Mouse (Mus musculus) myocyte (in vitro differentiated cells): ENCODE measurements at regions not wholly inside any gene's neighbourhood (a gene's known extent, or its start where the extent isn't known, plus 50 kb on each side); places are given as distances from the start of the nearest gene placed in this dataset.

Experiments used
- H3K27me3 ChIP-seq: one replicate; pipeline ENCODE4 v1.6.1; 2011; ENCODE audit not compliant: control insufficient read depth, insufficient read depth, insufficient read length
- H3K36me3 ChIP-seq: one replicate; pipeline ENCODE4 v1.6.1; 2011; ENCODE audit not compliant: control insufficient read depth, insufficient read depth
- H3K4me2 ChIP-seq: one replicate; pipeline ENCODE4 v1.6.1; 2011; ENCODE audit warnings: low read depth, control low read depth
- H3K4me3 ChIP-seq: one replicate; pipeline ENCODE4 v1.5.1; 2011; ENCODE audit warnings: mild to moderate bottlenecking, control low read depth, moderate library complexity
- H3K79me2 ChIP-seq: one replicate; pipeline ENCODE4 v1.6.1; 2011; ENCODE audit not compliant: control insufficient read depth, insufficient read depth
- H3ac ChIP-seq: one replicate; pipeline ENCODE4 v1.6.1; 2011; ENCODE audit not compliant: control insufficient read depth, insufficient read length
- CEBPB ChIP-seq: IDR thresholded peaks from 2 replicates; pipeline ENCODE4 v1.6.1; 2011; ENCODE audit warnings: mild to moderate bottlenecking, moderate library complexity; ENCODE audit not compliant: poor library complexity, insufficient read depth, severe bottlenecking
- E2F4 ChIP-seq: IDR thresholded peaks from one replicate; pipeline ENCODE4 v1.6.1; 2011; ENCODE audit warnings: mild to moderate bottlenecking, control low read depth, moderate library complexity; ENCODE audit not compliant: insufficient read depth
- MAX ChIP-seq: IDR thresholded peaks from one replicate; pipeline ENCODE4 v1.6.1; 2011; ENCODE audit warnings: low read depth, mild to moderate bottlenecking, control low read depth
- MYOD1 ChIP-seq, 3 experiments: IDR thresholded peaks; one replicate each; pipeline ENCODE4 v1.6.1; 2011; ENCODE audit warnings: control low read depth in 2 of 3, low read depth in 2 of 3, mild to moderate bottlenecking in 2 of 3, moderate library complexity in 1 of 3; ENCODE audit not compliant: insufficient read length in 2 of 3, control insufficient read depth in 1 of 3
- MYOG ChIP-seq, 3 experiments: IDR thresholded peaks; one replicate each; pipeline ENCODE4 v1.6.1; 2011; ENCODE audit warnings: control low read depth in 2 of 3, low read depth in 2 of 3, mild to moderate bottlenecking in 2 of 3; ENCODE audit not compliant: insufficient read length in 2 of 3, control insufficient read depth in 1 of 3, insufficient read depth in 1 of 3
- POLR2A ChIP-seq: IDR thresholded peaks from one replicate; pipeline ENCODE4 v1.6.1; 2011; ENCODE audit warnings: low read depth, mild to moderate bottlenecking, control low read depth, moderate library complexity; ENCODE audit not compliant: insufficient read length
- POLR2AphosphoS2 ChIP-seq: IDR thresholded peaks from one replicate; pipeline ENCODE4 v1.6.1; 2011; ENCODE audit warnings: low read depth, control low read depth; ENCODE audit not compliant: insufficient read length
- REST ChIP-seq: IDR thresholded peaks from one replicate; pipeline ENCODE4 v1.6.1; 2011; ENCODE audit warnings: mild to moderate bottlenecking, control low read depth, moderate library complexity; ENCODE audit not compliant: insufficient read depth, insufficient read length
- SRF ChIP-seq: IDR thresholded peaks from one replicate; pipeline ENCODE4 v1.6.1; 2011; ENCODE audit warnings: low read depth; ENCODE audit not compliant: control insufficient read depth, insufficient read length
- TCF12 ChIP-seq: IDR thresholded peaks from one replicate; pipeline ENCODE4 v1.6.1; 2011; ENCODE audit warnings: mild to moderate bottlenecking, control low read depth; ENCODE audit not compliant: poor library complexity, insufficient read depth, severe bottlenecking
- TCF3 ChIP-seq: IDR thresholded peaks from one replicate; pipeline ENCODE4 v1.6.1; 2011; ENCODE audit warnings: low read depth, control low read depth; ENCODE audit not compliant: insufficient read length
- USF1 ChIP-seq: IDR thresholded peaks from one replicate; pipeline ENCODE4 v1.6.1; 2011; ENCODE audit warnings: low read depth, mild to moderate bottlenecking, control low read depth, moderate library complexity

GRCm38 (mm10) chr4:93793104-93793503, 457.8 kb upstream of the Tusc1 start:
- Histone ChIP-seq H3K27me3 (no peaks in the 10 kb centered on the region), H3K4me2 (no peak overlapping the region), H3ac (no peak overlapping the region), H3K79me2 (no peaks in the 10 kb centered on the region), H3K4me3 (no peak overlapping the region), H3K36me3 (no peaks in the 10 kb centered on the region)
- TF ChIP-seq POLR2A (no peak), REST (no peak), MAX (no peak), E2F4 (no peak), MYOD1 (IDR thresholded peaks at IDR 0.05; ENCODE audit: control insufficient read depth in 1 of 3, insufficient read length in 2 of 3, low read depth in 2 of 3) (no peak), MYOG (IDR thresholded peaks at IDR 0.05; ENCODE audit: control insufficient read depth in 1 of 3, insufficient read depth in 1 of 3, insufficient read length in 2 of 3, low read depth in 2 of 3) (no peak), SRF (no peak), USF1 (no peak), CEBPB (no peak), POLR2AphosphoS2 (no peak), TCF3 (no peak), TCF12 (no peak)

GRCm38 (mm10) chr4:93790157-93790556, 454.8 kb upstream of the Tusc1 start:
- Histone ChIP-seq H3K79me2 (no peaks in the 10 kb centered on the region), H3ac (no peak overlapping the region), H3K36me3 (no peaks in the 10 kb centered on the region), H3K4me3 (no peak overlapping the region), H3K4me2 (no peak overlapping the region), H3K27me3 (no peaks in the 10 kb centered on the region)
- TF ChIP-seq CEBPB (no peak), REST (no peak), POLR2A (no peak), USF1 (no peak), SRF (no peak), POLR2AphosphoS2 (no peak), MAX (no peak), MYOD1 (IDR thresholded peaks at IDR 0.05; ENCODE audit: control insufficient read depth in 1 of 3, insufficient read length in 2 of 3, low read depth in 2 of 3) (no peak), MYOG (IDR thresholded peaks at IDR 0.05; ENCODE audit: control insufficient read depth in 1 of 3, insufficient read depth in 1 of 3, insufficient read length in 2 of 3, low read depth in 2 of 3) (no peak)

GRCm38 (mm10) chr4:93754497-93754896, 419.2 kb upstream of the Tusc1 start:
- no peak overlapping the region for H3ac ChIP-seq
- H3K36me3 ChIP-seq = no peaks in the 10 kb centered on the region
- H3K4me3 ChIP-seq = no peak overlapping the region
- H3K27me3 ChIP-seq = no peaks in the 10 kb centered on the region
- H3K4me2 ChIP-seq = no peak overlapping the region
- H3K79me2 ChIP-seq = no peaks in the 10 kb centered on the region
- TF ChIP-seq CEBPB (no peak), POLR2AphosphoS2 (no peak)

GRCm38 (mm10) chr4:93746326-93746725, 411.0 kb upstream of the Tusc1 start:
- H3K4me2 ChIP-seq = no peak overlapping the region
- no peak overlapping the region for H3ac ChIP-seq
- TF ChIP-seq E2F4 (no peak), MAX (no peak), MYOG (IDR thresholded peaks at IDR 0.05; ENCODE audit: control insufficient read depth in 1 of 3, insufficient read depth in 1 of 3, insufficient read length in 2 of 3, low read depth in 2 of 3) (no peak), REST (no peak), TCF3 (no peak), TCF12 (no peak), SRF (no peak), MYOD1 (IDR thresholded peaks at IDR 0.05; ENCODE audit: control insufficient read depth in 1 of 3, insufficient read length in 2 of 3, low read depth in 2 of 3) (no peak), POLR2A (no peak), CEBPB (no peak), USF1 (no peak), POLR2AphosphoS2 (no peak)
- no peaks in the 10 kb centered on the region for H3K36me3 ChIP-seq
- no peak overlapping the region for H3K4me3 ChIP-seq
- no peaks in the 10 kb centered on the region for H3K27me3 ChIP-seq
- no peaks in the 10 kb centered on the region for H3K79me2 ChIP-seq

GRCm38 (mm10) chr4:93713711-93714110, 378.4 kb upstream of the Tusc1 start:
- no peak for TF ChIP-seq POLR2AphosphoS2
- TF ChIP-seq TCF12 = no peak
- TF ChIP-seq MAX = no peak
- TF ChIP-seq SRF = no peak
- no peak for TF ChIP-seq CEBPB
- TF ChIP-seq E2F4 = no peak
- TF ChIP-seq MYOG (IDR thresholded peaks at IDR 0.05; ENCODE audit: control insufficient read depth in 1 of 3, insufficient read depth in 1 of 3, insufficient read length in 2 of 3, low read depth in 2 of 3) = no peak
- TF ChIP-seq USF1 = no peak
- TF ChIP-seq TCF3 = no peak
- no peak for TF ChIP-seq MYOD1 (IDR thresholded peaks at IDR 0.05; ENCODE audit: control insufficient read depth in 1 of 3, insufficient read length in 2 of 3, low read depth in 2 of 3)
- TF ChIP-seq REST = no peak
- TF ChIP-seq POLR2A = no peak
- Histone ChIP-seq H3K4me2 (no peak overlapping the region), H3K79me2 (no peaks in the 10 kb centered on the region), H3K36me3 (no peaks in the 10 kb centered on the region), H3ac (no peak overlapping the region), H3K4me3 (no peak overlapping the region), H3K27me3 (no peaks in the 10 kb centered on the region)
